Mouse (Mus musculus): ENCODE measurements around the gene Yes1.

GRCm38 (mm10) chr5:32722263-32722662 lies 111.3 kb downstream of the Yes1 start:
- TF ChIP-seq POLR2A (IDR thresholded peaks at IDR 0.05; ENCODE audit: borderline replicate concordance, insufficient read depth, low read length) (no peak), CTCF (IDR thresholded peaks at IDR 0.05; ENCODE audit: borderline replicate concordance, insufficient read depth, low read depth, low read length) (no peak)
